Mouse (Mus musculus): Measurements from ENCODE around the gene Fbxl14.

Gene Fbxl14

DNA sequence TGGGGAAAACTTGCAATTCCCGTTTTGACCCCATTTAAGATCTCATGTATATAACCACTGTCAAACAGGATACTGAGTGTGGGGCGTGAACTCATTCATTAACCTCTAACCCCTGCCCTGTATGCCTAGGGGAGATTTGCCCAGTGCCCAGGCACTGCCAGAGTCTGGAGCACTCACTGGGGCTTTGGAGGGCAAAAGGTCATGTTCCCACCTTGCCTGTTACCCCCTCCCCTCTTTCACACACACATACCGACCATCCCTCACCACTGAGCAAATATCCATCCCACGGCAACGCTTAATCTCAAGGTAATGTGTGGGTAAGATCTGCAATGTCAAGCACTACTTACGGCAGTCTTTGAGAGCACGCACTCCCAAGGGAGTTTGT, 13.2 kb downstream of the Fbxl14 start:
- DNase-seq (ENCODE audit: low spot score in 2 of 2): no peak

GRCm38 (mm10) chr6:119499271-119499670, 19.8 kb downstream of the Fbxl14 start:
- no peak for DNase-seq (ENCODE audit: low spot score in 2 of 2)

DNA sequence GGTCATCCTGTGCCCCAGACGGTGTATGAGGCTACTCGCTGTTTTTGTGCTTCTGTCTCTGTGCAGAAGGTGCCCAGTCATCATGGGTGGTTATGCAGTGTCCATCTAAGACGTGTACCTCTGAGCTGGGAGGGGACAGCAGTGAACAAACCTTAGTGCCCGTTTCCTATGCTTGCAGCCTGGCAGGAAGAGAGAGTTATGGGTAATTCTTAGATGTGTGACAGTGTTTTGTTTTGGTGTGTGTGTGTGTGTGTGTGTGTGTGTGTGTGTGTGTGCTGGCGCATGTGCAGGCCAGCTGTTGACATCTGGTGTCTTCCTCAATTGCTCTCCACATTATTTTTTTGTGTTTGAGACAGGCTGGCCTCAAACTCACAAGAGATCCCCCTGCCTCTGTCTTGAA, 20.6 kb downstream of the Fbxl14 start:
- no peak for DNase-seq (ENCODE audit: low spot score in 2 of 2)

DNA sequence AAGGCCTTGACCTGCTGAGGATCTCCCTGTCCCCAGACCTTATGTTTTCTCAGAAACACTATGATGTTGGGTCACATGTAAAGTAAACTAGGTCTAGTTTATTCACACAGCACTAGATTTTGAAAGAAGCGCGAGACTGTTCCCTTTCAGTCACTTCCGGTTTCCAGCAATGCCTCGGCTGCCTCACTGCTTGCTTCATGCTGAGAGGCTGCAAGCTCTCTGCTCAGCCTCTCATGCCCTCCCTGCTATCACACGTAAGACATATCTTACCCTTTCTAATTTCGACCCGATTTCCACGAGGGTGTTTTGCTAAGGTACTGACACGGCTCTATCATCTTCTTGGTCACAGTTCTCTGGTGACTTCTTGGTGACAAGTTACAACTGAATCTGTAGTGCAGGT, 22.6 kb downstream of the Fbxl14 start:
- DNase-seq (ENCODE audit: low spot score in 2 of 2): peak in 1 of 2 experiments; percentile 35

DNA sequence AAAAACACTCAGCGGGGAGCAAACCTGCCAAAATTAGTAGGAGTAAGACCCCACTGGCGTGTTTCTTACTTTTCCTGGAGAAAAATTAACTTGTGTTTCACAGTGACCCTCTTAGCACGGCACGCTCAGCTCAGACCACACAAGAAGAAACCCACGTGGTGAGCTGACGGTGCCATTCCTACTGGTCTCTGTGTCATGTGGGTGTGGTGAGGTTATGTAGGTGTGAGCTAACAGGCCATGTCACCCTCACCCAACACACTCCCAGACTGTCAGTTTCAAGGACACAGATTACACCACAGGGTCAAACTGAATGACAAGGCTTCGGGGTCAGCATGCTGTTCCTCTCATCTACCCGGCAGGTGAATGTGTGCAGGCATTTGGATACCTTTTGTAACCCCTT, 25.3 kb downstream of the Fbxl14 start:
- DNase-seq (ENCODE audit: low spot score in 2 of 2): no peak

GRCm38 (mm10) chr6:119505525-119506225, 26.2 kb downstream of the Fbxl14 start:
- no peak for DNase-seq (ENCODE audit: low spot score in 2 of 2)

DNA sequence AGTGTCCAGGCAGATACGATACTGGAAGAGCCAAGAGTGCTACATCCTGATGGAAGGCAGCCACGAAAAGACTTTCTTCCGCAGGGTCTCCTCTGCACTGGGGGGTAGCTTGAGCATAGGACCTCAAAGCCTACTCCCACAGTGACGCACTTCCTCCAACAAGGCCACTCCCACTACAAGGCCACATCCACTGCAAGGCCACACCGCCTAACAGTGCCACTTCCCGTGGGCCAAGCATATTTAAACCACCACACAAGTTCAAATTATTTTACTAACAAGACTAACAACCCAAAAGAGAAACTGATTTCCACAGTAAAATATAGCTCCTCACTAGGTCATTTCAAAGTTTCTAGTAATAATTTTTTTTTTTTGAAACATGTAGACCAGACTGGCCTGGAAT, 28.8 kb downstream of the Fbxl14 start:
- DNase-seq (ENCODE audit: low spot score in 2 of 2): no peak

DNA sequence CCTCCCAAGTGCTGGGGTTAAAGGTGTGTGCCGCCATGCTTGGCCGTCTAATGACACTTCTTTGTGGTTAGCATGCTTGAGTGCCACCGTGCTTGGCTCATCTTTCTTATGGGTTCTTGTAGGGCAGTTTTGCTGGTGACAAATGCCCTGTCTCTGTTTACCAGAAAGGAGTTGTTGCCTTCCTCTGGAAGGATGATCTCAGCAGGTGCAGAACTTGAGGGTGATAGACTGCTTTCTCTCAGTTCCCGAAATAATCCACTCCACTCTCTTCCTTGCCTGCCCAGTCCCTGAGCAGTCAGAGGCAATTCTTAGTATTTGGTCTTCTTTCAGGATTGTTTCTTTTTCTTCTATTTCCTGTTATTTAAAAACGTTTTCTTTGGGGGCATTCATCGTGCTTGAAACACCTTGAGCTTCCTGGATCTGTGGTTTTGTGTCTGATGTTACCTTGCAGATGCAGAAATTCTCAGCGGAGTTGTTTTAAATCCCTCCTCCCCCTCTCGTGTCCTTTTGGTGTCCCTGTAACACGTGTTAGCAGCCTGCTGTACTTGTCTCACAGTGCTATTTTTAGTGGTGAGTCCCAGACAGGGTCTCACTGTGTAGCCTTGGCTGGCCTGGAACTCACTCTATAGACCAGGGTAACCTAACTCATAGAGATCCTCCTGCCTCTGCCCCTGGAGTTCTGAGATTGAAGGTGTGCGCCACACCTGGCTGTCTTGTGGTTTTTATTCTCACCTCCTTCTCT, 29.3 kb downstream of the Fbxl14 start:
- no peak for DNase-seq (ENCODE audit: low spot score in 2 of 2)

GRCm38 (mm10) chr6:119509437-119510037, 30.1 kb downstream of the Fbxl14 start:
- no peak for DNase-seq (ENCODE audit: low spot score in 2 of 2)

GRCm38 (mm10) chr6:119512701-119513100, 33.2 kb downstream of the Fbxl14 start:
- DNase-seq (ENCODE audit: low spot score in 2 of 2): no peak

DNA sequence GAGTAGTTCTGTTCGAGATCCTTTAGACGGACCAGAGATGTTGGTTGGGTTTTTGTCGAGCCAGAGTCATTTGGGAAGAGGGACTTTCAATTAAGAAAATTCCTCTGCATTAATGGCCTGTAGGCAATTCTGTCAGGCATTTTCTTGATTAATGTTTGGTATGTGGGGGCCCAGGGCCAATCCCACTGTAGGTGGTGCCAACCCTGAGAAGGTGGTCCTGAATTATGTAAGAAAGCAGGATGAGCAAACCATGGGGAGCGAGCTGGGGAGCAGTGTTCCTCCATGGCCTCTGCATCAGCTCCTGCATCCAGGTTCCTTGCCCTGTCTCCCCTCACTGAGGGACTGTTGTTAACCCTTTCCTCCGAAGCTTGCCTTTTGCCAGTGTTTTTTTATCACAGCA, 34.0 kb downstream of the Fbxl14 start:
- no peak for DNase-seq (ENCODE audit: low spot score in 2 of 2)

GRCm38 (mm10) chr6:119514085-119514484, 34.6 kb downstream of the Fbxl14 start:
- no peak for DNase-seq (ENCODE audit: low spot score in 2 of 2)

DNA sequence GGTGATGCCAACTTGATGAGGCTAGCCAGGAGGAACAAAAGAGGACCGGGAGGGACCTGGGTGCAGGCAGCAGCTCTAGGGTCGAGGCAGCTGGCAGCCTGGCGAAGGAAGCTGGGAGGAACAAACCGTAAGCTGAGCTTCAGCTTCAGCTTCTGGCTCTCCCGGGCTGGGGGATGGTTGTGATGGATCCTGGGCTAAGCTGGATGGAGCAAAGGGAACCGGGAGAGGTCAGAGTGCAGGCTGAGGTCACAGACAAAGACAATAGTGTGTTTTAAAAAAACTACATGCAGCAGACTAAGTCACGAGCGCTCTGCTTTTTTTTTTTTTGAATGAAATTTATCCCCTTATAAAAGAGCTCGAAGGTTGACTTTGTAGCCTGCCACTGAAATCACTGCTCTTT, 41.3 kb downstream of the Fbxl14 start:
- DNase-seq (ENCODE audit: low spot score in 2 of 2): no peak

GRCm38 (mm10) chr6:119521482-119521900, 42.0 kb downstream of the Fbxl14 start:
- DNase-seq (ENCODE audit: low spot score in 2 of 2): no peak

- DNase-seq (ENCODE audit: low spot score in 2 of 2): no peak
Observed at GRCm38 (mm10) chr6:119521931-119522391, 42.5 kb downstream of the Fbxl14 start.

DNA sequence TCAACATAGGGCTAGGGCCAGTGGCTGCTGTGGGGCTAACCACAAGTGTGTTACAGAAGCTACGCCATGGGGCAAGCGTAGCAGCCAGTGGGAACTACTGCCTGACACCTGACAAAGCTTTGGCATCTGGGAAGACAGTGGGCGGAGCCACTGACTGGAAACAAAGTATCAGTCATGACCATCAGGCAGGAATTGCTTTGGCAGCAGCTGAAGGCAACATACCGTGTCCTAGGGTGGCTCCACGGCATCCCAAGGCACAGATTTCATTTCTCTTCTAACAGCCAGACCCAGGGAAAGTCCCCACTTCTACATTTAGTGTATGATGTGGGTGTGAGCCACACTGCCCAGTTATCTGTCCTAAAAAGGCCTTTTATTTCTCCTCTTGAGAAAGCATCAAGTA, 47.0 kb downstream of the Fbxl14 start:
- DNase-seq (ENCODE audit: low spot score in 2 of 2): no peak

- no peak for DNase-seq (ENCODE audit: low spot score in 2 of 2)
Observed at GRCm38 (mm10) chr6:119529659-119530058, 50.2 kb downstream of the Fbxl14 start.
